Mouse (Mus musculus): Measurements from ENCODE around the gene Fam170b.

DNA sequence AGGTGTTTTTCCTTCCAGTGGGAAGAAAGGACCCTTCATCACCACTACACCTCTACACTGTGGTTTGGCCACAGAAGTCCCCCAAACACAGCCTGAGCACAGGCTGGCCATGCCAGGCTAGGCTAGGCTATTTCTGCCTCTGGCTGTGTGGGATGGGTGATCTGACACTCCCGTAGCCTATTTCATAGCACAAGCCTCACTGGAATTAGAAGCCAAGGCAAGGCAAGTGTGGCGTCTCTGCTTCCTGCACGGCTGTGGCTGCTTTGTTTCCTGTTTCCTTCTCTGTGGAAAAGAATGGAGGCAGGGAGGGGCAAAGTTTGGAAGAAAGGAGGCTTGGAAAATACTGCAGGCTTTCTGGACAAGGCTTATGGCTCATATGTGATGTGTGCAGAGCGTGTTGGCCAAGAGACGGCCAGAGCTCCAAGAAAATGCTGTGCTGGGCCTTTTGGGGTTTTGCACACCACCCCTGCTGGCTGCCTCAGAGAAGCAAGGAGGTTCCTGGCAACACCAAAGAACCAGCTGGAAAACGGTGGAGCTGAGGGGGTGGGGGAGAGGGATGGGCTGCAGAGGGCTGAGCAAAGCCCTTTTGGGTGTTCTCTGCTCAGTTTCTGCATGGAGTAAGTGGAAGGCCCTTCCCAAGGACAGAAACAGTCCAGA, 5.6 kb upstream of the Fam170b start:
- TF ChIP-seq POLR2A (IDR thresholded peaks at IDR 0.05; ENCODE audit: borderline replicate concordance, extremely low read depth, low read depth, low read length), result no peak
- TF ChIP-seq CTCF (IDR thresholded peaks at IDR 0.05; ENCODE audit: insufficient read depth, low read length), result no peak

Data from lung, adult 2 months (tissue).